Mouse (Mus musculus) neural tube, embryonic 11.5 days (tissue): Measurements from ENCODE around the gene Sema7a. TPM values are rescaled to one million over a fixed set of nuclear protein-coding genes. Genes with fewer than 3 reads are reported as not detected.

Experiments
- ATAC-seq: fragments of 200-750 bp; cut with Nextera tagmentation; 2 replicates; pipeline ENCODE4 v1.8.0; 2017; ENCODE audit warnings: moderate number of reproducible peaks, mild to moderate bottlenecking, moderate TSS enrichment, moderate library complexity; ENCODE audit not compliant: insufficient read depth, low FRiP score, low TSS enrichment
- DNase-seq: peaks from one replicate; pipeline ENCODE4 v3.0.0-alpha.2; 2015; ENCODE audit warnings: low spot score
- H3K27ac ChIP-seq: fragments of 300-500 bp; sonication (generic); 2 replicates; pipeline ENCODE4 v1.5.1; 2014; ENCODE audit warnings: low read depth, mild to moderate bottlenecking, low read length
- H3K27me3 ChIP-seq: fragments of 300-500 bp; sonication (generic); 2 replicates; pipeline ENCODE4 v1.6.1; 2014; ENCODE audit warnings: mild to moderate bottlenecking, low read length, mixed read lengths; ENCODE audit not compliant: control insufficient read depth, insufficient read depth
- H3K36me3 ChIP-seq: fragments of 300-500 bp; sonication (generic); 2 replicates; pipeline ENCODE4 v1.6.1; 2014; ENCODE audit warnings: mild to moderate bottlenecking, low read length, moderate library complexity, mixed read lengths; ENCODE audit not compliant: control insufficient read depth, insufficient read depth
- H3K4me1 ChIP-seq: fragments of 300-500 bp; sonication (generic); 2 replicates; pipeline ENCODE4 v1.6.1; 2014; ENCODE audit warnings: low read length, mixed read lengths; ENCODE audit not compliant: control insufficient read depth, insufficient read depth
- H3K4me2 ChIP-seq: fragments of 300-500 bp; sonication (generic); 2 replicates; pipeline ENCODE4 v1.6.1; 2014; ENCODE audit warnings: low read depth, mild to moderate bottlenecking, moderate library complexity
- H3K4me3 ChIP-seq: fragments of 300-500 bp; sonication (generic); 2 replicates; pipeline ENCODE4 v1.5.1; 2014; ENCODE audit warnings: low read depth, low read length
- H3K9ac ChIP-seq: fragments of 300-500 bp; sonication (generic); 2 replicates; pipeline ENCODE4 v1.6.1; 2014; ENCODE audit warnings: mild to moderate bottlenecking, low read length
- H3K9me3 ChIP-seq: fragments of 300-500 bp; sonication (generic); 2 replicates; pipeline ENCODE4 v1.6.1; 2016; ENCODE audit warnings: low read length; ENCODE audit not compliant: control insufficient read depth
- WGBS: fragments of 180-500 bp; shearing (Covaris S2); extraction: QIAGEN DNeasy Blood & Tissue Kit; methylation state at CpG from one replicate; pipeline ENCODE4 v1.1.7; 2014; 5-methylcytosine and 5-hydroxymethylcytosine counted together
- polyA plus RNA-seq: library from polyadenylated mRNA; unstranded; fragments of >200 nt; fragmentation: Nextera tagmentation; extraction: Ambion mirVana; gene quantifications from 2 replicates; pipeline ENCODE4 v1.2.1, GENCODE M21; 2014

Sema7a gene
- polyA plus RNA-seq, 1 experiment from 2014 or later = 2.0 TPM

- WGBS = 38% methylated on average over 6 of the region's 6 CpGs
- Histone ChIP-seq H3K4me3 (no peak overlapping the region), H3K27me3 (peaks cover 16% of the 10 kb centered on the region; the same call in 1 of the 2 replicates), H3K9me3 (no peaks in the 10 kb centered on the region), H3K9ac (no peak overlapping the region), H3K4me2 (no peak overlapping the region), H3K4me1 (peaks cover 8% of the 10 kb centered on the region), H3K27ac (no peak overlapping the region), H3K36me3 (no peaks in the 10 kb centered on the region)
- peak; percentile 83 for DNase-seq
- ATAC-seq = no peak
Measured at GRCm38 (mm10) chr9:57935683-57936437, 4.1 kb upstream of the Sema7a start.

DNA sequence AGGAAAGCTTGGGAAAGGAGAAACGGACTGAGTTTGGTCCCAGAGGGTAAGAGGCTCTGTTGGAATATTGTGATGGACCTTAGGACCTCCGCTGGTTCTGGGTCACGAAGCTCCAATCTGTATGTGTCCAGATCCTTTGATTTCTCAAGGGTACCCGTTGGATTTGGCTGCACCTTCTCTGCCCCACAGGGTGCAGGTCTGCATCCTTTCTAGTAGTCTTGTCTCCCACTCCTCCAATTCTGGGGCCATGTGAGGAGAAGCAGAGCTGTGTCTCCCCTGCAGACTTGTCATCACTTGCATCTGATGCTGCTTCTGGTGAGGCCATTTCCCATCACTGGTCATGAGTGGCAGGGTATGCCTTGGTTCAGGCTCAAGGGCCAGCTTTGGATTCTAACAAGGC is 2.7 kb upstream of the Sema7a start:
- H3K9ac ChIP-seq = no peak overlapping the region
- WGBS = 86% methylated on average over 4 of the region's 4 CpGs
- ATAC-seq = no peak

GRCm38 (mm10) chr9:57937651-57938050 is 2.3 kb upstream of the Sema7a start:
- Histone ChIP-seq H3K9me3 (no peaks in the 10 kb centered on the region), H3K27me3 (peaks cover 32% of the 10 kb centered on the region), H3K36me3 (no peaks in the 10 kb centered on the region), H3K4me3 (no peak overlapping the region), H3K4me2 (no peak overlapping the region), H3K27ac (no peak overlapping the region), H3K9ac (no peak overlapping the region), H3K4me1 (peaks cover 10% of the 10 kb centered on the region)
- ATAC-seq = no peak
- WGBS = 56% methylated on average over 6 of the region's 6 CpGs
- no peak for DNase-seq

More for the DNA sequence above, 2.7 kb upstream of the Sema7a start:
- no peaks in the 10 kb centered on the region for H3K36me3 ChIP-seq
- H3K27ac ChIP-seq = no peak overlapping the region
- H3K4me2 ChIP-seq = no peak overlapping the region
- H3K4me3 ChIP-seq = no peak overlapping the region
- H3K4me1 ChIP-seq = peaks cover 10% of the 10 kb centered on the region
- no peak for DNase-seq
- H3K9me3 ChIP-seq = no peaks in the 10 kb centered on the region
- H3K27me3 ChIP-seq = peaks cover 29% of the 10 kb centered on the region

- ATAC-seq = no peak
- Histone ChIP-seq H3K4me3 (no peak overlapping the region), H3K36me3 (no peaks in the 10 kb centered on the region), H3K4me1 (peaks cover 10% of the 10 kb centered on the region), H3K27ac (no peak overlapping the region), H3K27me3 (peaks cover 32% of the 10 kb centered on the region), H3K9me3 (no peaks in the 10 kb centered on the region), H3K9ac (no peak overlapping the region; the same call in 1 of the 2 replicates), H3K4me2 (no peak overlapping the region)
- DNase-seq = no peak
- 85% methylated on average over 5 of the region's 5 CpGs for WGBS
Measured at GRCm38 (mm10) chr9:57938225-57939055, 1.5 kb upstream of the Sema7a start.

- peaks cover 32% of the 10 kb centered on the region for H3K27me3 ChIP-seq
- 0% methylated on average over 42 of the region's 44 CpGs for WGBS
- peak overlapping the region; percentile 64 for H3K4me3 ChIP-seq
- H3K9me3 ChIP-seq = no peaks in the 10 kb centered on the region
- no peaks in the 10 kb centered on the region for H3K36me3 ChIP-seq
- peak overlapping the region; percentile 74 for H3K27ac ChIP-seq
- peak overlapping the region; percentile 77 for H3K9ac ChIP-seq
- peaks cover 10% of the 10 kb centered on the region for H3K4me1 ChIP-seq
- H3K4me2 ChIP-seq = peak overlapping the region; percentile 93
- ATAC-seq (peak; percentile 64), DNase-seq (peak; percentile 68)
Measured at GRCm38 (mm10) chr9:57940349-57940794, 460 bp downstream of the Sema7a start.

GRCm38 (mm10) chr9:57940861-57941638 is 1.1 kb downstream of the Sema7a start:
- ATAC-seq (0 out of 2 replicates have a peak, but pooled peaks have one; percentile 2), DNase-seq (no peak)
- H3K4me2 ChIP-seq = peak overlapping the region; percentile 93
- H3K36me3 ChIP-seq = no peaks in the 10 kb centered on the region
- H3K27me3 ChIP-seq = peaks cover 32% of the 10 kb centered on the region
- H3K4me1 ChIP-seq = peaks cover 10% of the 10 kb centered on the region
- 0 out of 2 replicates have a peak overlapping the region, but pooled peaks have one; percentile 74 for H3K27ac ChIP-seq
- peak overlapping the region; percentile 64 for H3K4me3 ChIP-seq
- WGBS = 7% methylated on average over 28 of the region's 28 CpGs
- no peaks in the 10 kb centered on the region for H3K9me3 ChIP-seq
- peak overlapping the region; percentile 77 for H3K9ac ChIP-seq

- Histone ChIP-seq H3K4me2 (no peak overlapping the region), H3K27me3 (peaks cover 32% of the 10 kb centered on the region)
Measured at GRCm38 (mm10) chr9:57942039-57942438, 2.1 kb downstream of the Sema7a start.

DNA sequence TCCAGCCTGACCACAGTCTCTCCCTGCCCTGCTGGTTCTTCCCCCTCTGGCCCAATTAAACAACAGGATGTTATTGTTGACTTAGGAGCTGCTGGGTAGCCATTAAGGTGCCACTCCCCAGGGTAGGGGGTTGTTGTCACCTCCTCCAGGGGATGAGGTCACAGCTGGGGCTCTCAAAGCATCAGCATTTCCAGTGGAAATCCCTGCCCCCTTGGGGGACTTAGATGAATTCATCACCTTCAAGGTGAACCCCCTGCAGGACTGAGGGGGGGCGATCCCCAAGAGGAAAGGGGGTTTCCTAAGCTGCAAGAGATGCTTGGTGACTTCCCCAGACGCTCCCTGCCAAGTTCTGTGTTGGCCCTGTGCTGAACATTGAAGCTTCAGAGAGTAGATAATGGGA is 3.2 kb downstream of the Sema7a start:
- Histone ChIP-seq H3K9ac (no peak overlapping the region), H3K4me1 (peaks cover 10% of the 10 kb centered on the region)

More at GRCm38 (mm10) chr9:57942039-57942438, 2.1 kb downstream of the Sema7a start:
- H3K9me3 ChIP-seq = no peaks in the 10 kb centered on the region
- 56% methylated on average over 2 of the region's 2 CpGs for WGBS
- no peak for ATAC-seq
- H3K9ac ChIP-seq = no peak overlapping the region; the same call in 1 of the 2 replicates
- DNase-seq = no peak
- no peak overlapping the region for H3K4me3 ChIP-seq
- H3K4me1 ChIP-seq = peaks cover 10% of the 10 kb centered on the region
- no peaks in the 10 kb centered on the region for H3K36me3 ChIP-seq
- H3K27ac ChIP-seq = no peak overlapping the region

More for the DNA sequence above, 3.2 kb downstream of the Sema7a start:
- no peak overlapping the region for H3K4me2 ChIP-seq
- peaks cover 32% of the 10 kb centered on the region for H3K27me3 ChIP-seq
- no peak for ATAC-seq
- 19% methylated on average over 2 of the region's 2 CpGs for WGBS
- no peak overlapping the region for H3K27ac ChIP-seq
- DNase-seq = no peak
- H3K4me3 ChIP-seq = no peak overlapping the region
- no peaks in the 10 kb centered on the region for H3K9me3 ChIP-seq
- H3K36me3 ChIP-seq = no peaks in the 10 kb centered on the region
